Mouse (Mus musculus) lung, adult 2 months (tissue): ENCODE results near the gene Rad18.
"Not testable (repeated sequence)": the region's sequence is repeated elsewhere in the genome, so short reads cannot be mapped to it uniquely, and the experiment has no call there.

ENCODE experiments used
- CTCF ChIP-seq: fragments of 200-500 bp; IDR thresholded peaks from 2 replicates; pipeline ENCODE4 v1.5.1; 2011; ENCODE audit warnings: mild to moderate bottlenecking, low read length, control low read depth; ENCODE audit not compliant: insufficient read depth
- POLR2A ChIP-seq: fragments of 200-500 bp; IDR thresholded peaks from 2 replicates; pipeline ENCODE4 v1.6.1; 2011; ENCODE audit warnings: low read depth, mild to moderate bottlenecking, control low read depth, low read length, borderline replicate concordance; ENCODE audit errors: extremely low read depth

- not testable (repeated sequence) for TF ChIP-seq CTCF, POLR2A
Observed at GRCm38 (mm10) chr6:112702296-112702695, 5.8 kb upstream of the Rad18 start.
